Comparison of ENCODE assay signal across 16 mouse cellular contexts in genomic region chr1:162163687-162164484, GRCm38 (mm10).
DNase-seq lines count a peak whose midpoint lies in the region; ATAC-seq and TF ChIP-seq lines count a peak whose summit lies in the region.
"Had no signal": no experiment of that assay in that cellular context is flagged by ENCODE, and none has a peak within 500 bp of the region (broad histone marks: within the 10 kb centered on the region; RNA-seq: fewer than 3 reads in every experiment).

No protein-coding gene starts in this region.

- peak overlapping the region; percentile 60; the same call in 1 of the 2 replicates for H3K27ac ChIP-seq in bone marrow macrophage, adult 2 months (ENCODE audit: insufficient read depth, low read depth, low read length)
- peak overlapping the region; percentile 75; the same call in 1 of the 2 replicates for H3K27ac ChIP-seq in limb, embryonic 10.5 days
- H3K27ac ChIP-seq: forebrain, embryonic 15.5 days; heart, embryonic 15.5 days; kidney, postnatal 0 days had no signal

- no peak for TF ChIP-seq POLR2A in bone marrow macrophage, adult 2 months (IDR thresholded peaks at IDR 0.05; ENCODE audit: borderline replicate concordance, low read depth, low read length)

- ATAC-seq in CD4-positive, CD25-positive, alpha-beta regulatory T cell, adult 4 months = no peak
- ATAC-seq: forebrain, embryonic 15.5 days; hindbrain, embryonic 16.5 days had no signal

- peak; percentile 30 for DNase-seq in gastrocnemius, postnatal 14 days
- no peak for DNase-seq in gastrocnemius, postnatal 10 days
- peak; percentile 17 to 25 for DNase-seq in left cerebral cortex, postnatal 14 days (ENCODE audit: low spot score in 2 of 2)
- DNase-seq in left cerebral cortex, adult 9 months (ENCODE audit: low spot score in 2 of 2) = no peak
- DNase-seq in limb, embryonic 10.5 days (ENCODE audit: low spot score) = no peak
- no peak for DNase-seq in spleen, adult 18-20 months
- DNase-seq: B cell, adult 2 months; cerebellum, postnatal 10 days; midbrain, embryonic 14.5 days; thymus, postnatal 36 days had no signal

- WGBS in limb, embryonic 10.5 days = 85% methylated on average over 7 of the region's 7 CpGs

- H3K27me3 ChIP-seq in limb, embryonic 10.5 days (ENCODE audit: low read depth, poor library complexity, severe bottlenecking) = no peaks in the 10 kb centered on the region
- H3K27me3 ChIP-seq: forebrain, embryonic 15.5 days; heart, embryonic 15.5 days had no signal

- no peak overlapping the region for H3K4me3 ChIP-seq in bone marrow macrophage, adult 2 months (ENCODE audit: insufficient read depth, low read length)
- no peak overlapping the region for H3K4me3 ChIP-seq in limb, embryonic 10.5 days
- H3K4me3 ChIP-seq: forebrain, embryonic 15.5 days; heart, embryonic 15.5 days had no signal

- H3K9me3 ChIP-seq in limb, embryonic 10.5 days (replicated peaks) = no peaks in the 10 kb centered on the region
- H3K9me3 ChIP-seq: forebrain, embryonic 15.5 days; heart, embryonic 15.5 days had no signal

- peaks cover 19% of the 10 kb centered on the region for H3K4me1 ChIP-seq in bone marrow macrophage, adult 2 months (ENCODE audit: control insufficient read depth, insufficient read depth, low read length)
- peaks cover 40% of the 10 kb centered on the region for H3K4me1 ChIP-seq in limb, embryonic 10.5 days
- H3K4me1 ChIP-seq: forebrain, embryonic 15.5 days had no signal

- no peaks in the 10 kb centered on the region for H3K36me3 ChIP-seq in limb, embryonic 10.5 days
- H3K36me3 ChIP-seq: forebrain, embryonic 15.5 days; heart, embryonic 15.5 days had no signal

- no peak for TF ChIP-seq CTCF in bone marrow macrophage, adult 2 months (IDR thresholded peaks at IDR 0.05; ENCODE audit: low read depth, low read length)

- intact Hi-C loops in gastrocnemius, postnatal 14 days (cut with DNase I; ENCODE audit: low total_unique reads) = no loop called here
- intact Hi-C loops in left cerebral cortex, postnatal 14 days (cut with DNase I) = loop anchor here (10.0 kb wide), 1 partner anchor 141 kb away; no protein-coding TSS in a partner anchor

Comparison
In these comparisons a context has a peak if more than half of its experiments do, and no peak if none do; other contexts are left out.
1. DNase-seq: peak in gastrocnemius, postnatal 14 days (single experiment) and left cerebral cortex, postnatal 14 days (2 of 2); none in gastrocnemius, postnatal 10 days (single experiment), left cerebral cortex, adult 9 months (0 of 2), limb, embryonic 10.5 days (single experiment) and spleen, adult 18-20 months (0 of 2).